Mouse (Mus musculus): ENCODE data around the gene Cytl1. TPM values are rescaled to one million over a fixed set of nuclear protein-coding genes. Genes with fewer than 3 reads are reported as not detected.

The Cytl1 gene
- 19.0 TPM for polyA plus RNA-seq (2015; fragmentation: Illumina TruSeq; extraction: RNeasy Lipid Tissue Mini Kit (QIAGEN cat#74804); ENCODE audit: insufficient read depth, low read depth, low replicate concordance)

DNA sequence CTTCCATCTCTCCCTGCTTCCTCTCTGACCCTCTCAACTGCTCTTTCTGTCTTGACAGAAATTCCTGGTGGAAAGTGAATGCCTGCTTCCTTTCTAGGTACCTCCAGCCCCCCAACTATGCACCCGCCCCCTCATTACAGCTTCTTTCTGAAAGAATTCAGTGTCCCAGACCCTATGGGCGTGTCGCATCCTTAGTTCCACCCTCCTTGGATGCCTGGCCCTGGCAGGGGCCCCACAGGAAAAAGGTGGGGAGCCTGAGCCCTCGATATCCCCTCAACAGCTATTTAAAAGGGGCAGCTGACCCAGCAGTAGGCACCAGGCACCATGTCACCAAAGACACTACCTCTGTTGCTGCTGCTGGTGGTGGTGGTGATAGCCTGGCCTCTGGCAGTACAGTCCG, at the start of gene Cytl1:
Gene Cytl1 (plus strand): TSS at position 296 of the 400 bp plus-strand sequence.

DNA sequence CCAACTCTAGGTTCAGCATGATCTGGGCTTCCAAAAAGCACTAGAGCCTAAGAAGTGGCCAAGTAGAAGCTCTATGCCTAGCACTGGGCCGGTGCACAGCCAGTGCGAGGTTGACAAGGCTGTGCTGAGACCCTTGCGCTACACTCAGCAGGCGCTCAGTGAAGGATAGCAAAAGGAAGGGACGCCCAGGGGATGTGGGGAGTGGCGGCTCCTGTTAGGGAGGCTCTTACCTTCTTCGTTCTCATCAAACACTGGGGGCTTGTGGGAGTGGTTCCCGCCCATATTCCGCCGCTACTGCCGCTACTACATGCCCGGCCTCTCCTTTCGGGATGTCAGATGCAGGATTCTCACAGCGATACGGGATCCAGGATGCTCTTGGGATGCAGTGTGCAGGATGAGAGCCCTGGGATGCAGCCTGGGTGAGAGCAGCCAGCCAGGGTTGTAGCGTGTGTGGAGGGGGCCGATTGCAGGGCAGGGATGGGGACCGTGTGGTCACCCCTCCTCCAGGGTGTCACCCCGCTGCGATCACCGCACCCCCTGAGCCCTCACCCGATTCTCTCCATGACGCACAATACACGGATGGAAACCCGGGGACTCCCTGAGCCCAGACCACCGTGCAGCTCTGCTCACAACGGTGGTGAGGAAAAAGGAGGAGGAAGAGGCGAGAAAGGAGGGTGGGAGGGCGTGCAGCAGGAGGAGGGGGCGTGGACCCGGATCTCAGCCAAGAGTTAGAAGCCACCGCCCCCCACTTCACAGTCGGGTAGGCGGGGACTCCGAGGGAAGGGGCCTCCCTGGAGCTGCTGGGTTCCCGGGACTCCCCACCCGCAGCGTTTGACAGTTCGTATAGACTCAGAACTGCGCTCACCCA, 18.6 kb upstream of the Cytl1 start, which contains the start of gene Stk32b:
Gene Stk32b (minus strand): TSS at position 667 of the 868 bp plus-strand sequence.

Other genes starting within 250 kb of the Cytl1 start
- not detected for gene Stk32b, start 18.3 kb upstream of the Cytl1 start, polyA plus RNA-seq (2015; fragmentation: Illumina TruSeq; extraction: RNeasy Lipid Tissue Mini Kit (QIAGEN cat#74804); ENCODE audit: insufficient read depth, low read depth, low replicate concordance)
- 1.8 TPM for gene Msx1, start 89.1 kb downstream of the Cytl1 start, polyA plus RNA-seq (2015; fragmentation: Illumina TruSeq; extraction: RNeasy Lipid Tissue Mini Kit (QIAGEN cat#74804); ENCODE audit: insufficient read depth, low read depth, low replicate concordance)